Mouse (Mus musculus) adrenal gland, postnatal 14 days (tissue): ENCODE measurements around the gene Egfem1. TPM values are rescaled to one million over a fixed set of nuclear protein-coding genes. Genes with fewer than 3 reads are reported as not detected.

ENCODE experiments used
- DNase-seq: peaks from one replicate; pipeline ENCODE4 v3.0.0; 2021; ENCODE audit warnings: mixed read lengths
- total RNA-seq: library from RNA; stranded (reverse); gene quantifications from 2 replicates; pipeline ENCODE4 v1.2.3, GENCODE M21; 2021

Egfem1 gene
- total RNA-seq, 1 experiment from 2014 or later = 0.22 TPM

GRCm38 (mm10) chr3:29345805-29346204 is 264.0 kb downstream of the Egfem1 start:
- no peak for DNase-seq

GRCm38 (mm10) chr3:29366907-29367306 is 285.1 kb downstream of the Egfem1 start:
- no peak for DNase-seq

GRCm38 (mm10) chr3:29370519-29370918 is 288.7 kb downstream of the Egfem1 start:
- DNase-seq = peak; percentile 37

- peak; percentile 4 for DNase-seq
Measured at GRCm38 (mm10) chr3:29381255-29381654, 299.4 kb downstream of the Egfem1 start.

- DNase-seq = no peak
Measured at GRCm38 (mm10) chr3:29399064-29399463, 317.2 kb downstream of the Egfem1 start.

- no peak for DNase-seq
Measured at GRCm38 (mm10) chr3:29421634-29422033, 339.8 kb downstream of the Egfem1 start.

GRCm38 (mm10) chr3:29432109-29433091 is 350.6 kb downstream of the Egfem1 start:
- no peak for DNase-seq

- DNase-seq = no peak
Measured at GRCm38 (mm10) chr3:29443024-29443423, 361.2 kb downstream of the Egfem1 start.

- DNase-seq = peak; percentile 79
Measured at GRCm38 (mm10) chr3:29444661-29445060, 362.8 kb downstream of the Egfem1 start.

GRCm38 (mm10) chr3:29446081-29446480 is 364.3 kb downstream of the Egfem1 start:
- DNase-seq = no peak

- peak; percentile 51 for DNase-seq
Measured at GRCm38 (mm10) chr3:29448829-29449406, 367.1 kb downstream of the Egfem1 start.

- no peak for DNase-seq
Measured at GRCm38 (mm10) chr3:29498211-29498610, 416.4 kb downstream of the Egfem1 start.

- DNase-seq = no peak
Measured at GRCm38 (mm10) chr3:29499188-29499587, 417.4 kb downstream of the Egfem1 start.

GRCm38 (mm10) chr3:29525298-29525962 is 443.6 kb downstream of the Egfem1 start:
- DNase-seq = no peak

GRCm38 (mm10) chr3:29525963-29526301 is 444.1 kb downstream of the Egfem1 start:
- DNase-seq = no peak

GRCm38 (mm10) chr3:29539211-29539610 is 457.4 kb downstream of the Egfem1 start:
- DNase-seq = peak; percentile 12

- DNase-seq = no peak
Measured at GRCm38 (mm10) chr3:29539902-29540301, 458.1 kb downstream of the Egfem1 start.

- no peak for DNase-seq
Measured at GRCm38 (mm10) chr3:29541477-29542079, 459.8 kb downstream of the Egfem1 start.

- peak; percentile 42 for DNase-seq
Measured at GRCm38 (mm10) chr3:29544056-29544455, 462.2 kb downstream of the Egfem1 start.

- DNase-seq = no peak
Measured at GRCm38 (mm10) chr3:29563171-29563570, 481.3 kb downstream of the Egfem1 start.

- DNase-seq = no peak
Measured at GRCm38 (mm10) chr3:29578055-29578860, 496.4 kb downstream of the Egfem1 start.

- DNase-seq = no peak
Measured at GRCm38 (mm10) chr3:29582749-29583148, 500.9 kb downstream of the Egfem1 start.
